Mouse (Mus musculus) heart, adult 2 months (tissue): Measurements from ENCODE around the gene Rho.

ENCODE experiments used
- CTCF ChIP-seq: fragments of 200-600 bp; IDR thresholded peaks from 2 replicates; pipeline ENCODE4 v1.8.1; 2022; ENCODE audit warnings: antibody characterized with exemption, mild to moderate bottlenecking, moderate library complexity
- EP300 ChIP-seq: fragments of 200-500 bp; IDR thresholded peaks from 2 replicates; pipeline ENCODE4 v1.6.1; 2011; ENCODE audit warnings: low read depth, low read length, control low read depth; ENCODE audit not compliant: insufficient read depth
- POLR2A ChIP-seq: fragments of 200-500 bp; IDR thresholded peaks from 2 replicates; pipeline ENCODE4 v1.6.1; 2011; ENCODE audit warnings: mild to moderate bottlenecking, low read depth, low read length, control low read depth; ENCODE audit not compliant: insufficient read depth

- no peak for TF ChIP-seq EP300
- TF ChIP-seq CTCF, result no peak
- TF ChIP-seq POLR2A, result no peak
Observed at GRCm38 (mm10) chr6:115892363-115892762, 39.2 kb upstream of the Rho start.
